Mouse (Mus musculus) right cerebral cortex, postnatal 4 days (tissue): Measurements from ENCODE around the gene Trabd2b.

Experiments used
- DNase-seq: peaks from one replicate; pipeline ENCODE4 v3.0.0-alpha.2; 2022

Gene Trabd2b

GRCm38 (mm10) chr4:114651606-114652005, 245.1 kb downstream of the Trabd2b start:
- no peak for DNase-seq

GRCm38 (mm10) chr4:114652400-114652799, 245.9 kb downstream of the Trabd2b start:
- DNase-seq, result no peak

GRCm38 (mm10) chr4:114657933-114658332, 251.4 kb downstream of the Trabd2b start:
- DNase-seq, result no peak

- no peak for DNase-seq
Measured at GRCm38 (mm10) chr4:114659876-114660275, 253.4 kb downstream of the Trabd2b start.

GRCm38 (mm10) chr4:114664063-114665036, 257.8 kb downstream of the Trabd2b start:
- DNase-seq, result no peak
